Mouse (Mus musculus) lung, adult 10 weeks (tissue): ENCODE results near the gene Aasdhppt. TPM values are rescaled to one million over a fixed set of nuclear protein-coding genes. Genes with fewer than 3 reads are reported as not detected.

Experiments used
- polyA plus RNA-seq: library from polyadenylated mRNA; stranded (reverse); fragments of 350-450 nt; fragmentation: Illumina TruSeq; extraction: RNeasy Lipid Tissue Mini Kit (QIAGEN cat#74804); gene quantifications from one replicate; pipeline ENCODE4 v1.2.3, GENCODE M21; 2014; ENCODE audit warnings: low read depth, low replicate concordance; ENCODE audit not compliant: insufficient read depth

Aasdhppt gene
- polyA plus RNA-seq: 11.9 TPM

DNA sequence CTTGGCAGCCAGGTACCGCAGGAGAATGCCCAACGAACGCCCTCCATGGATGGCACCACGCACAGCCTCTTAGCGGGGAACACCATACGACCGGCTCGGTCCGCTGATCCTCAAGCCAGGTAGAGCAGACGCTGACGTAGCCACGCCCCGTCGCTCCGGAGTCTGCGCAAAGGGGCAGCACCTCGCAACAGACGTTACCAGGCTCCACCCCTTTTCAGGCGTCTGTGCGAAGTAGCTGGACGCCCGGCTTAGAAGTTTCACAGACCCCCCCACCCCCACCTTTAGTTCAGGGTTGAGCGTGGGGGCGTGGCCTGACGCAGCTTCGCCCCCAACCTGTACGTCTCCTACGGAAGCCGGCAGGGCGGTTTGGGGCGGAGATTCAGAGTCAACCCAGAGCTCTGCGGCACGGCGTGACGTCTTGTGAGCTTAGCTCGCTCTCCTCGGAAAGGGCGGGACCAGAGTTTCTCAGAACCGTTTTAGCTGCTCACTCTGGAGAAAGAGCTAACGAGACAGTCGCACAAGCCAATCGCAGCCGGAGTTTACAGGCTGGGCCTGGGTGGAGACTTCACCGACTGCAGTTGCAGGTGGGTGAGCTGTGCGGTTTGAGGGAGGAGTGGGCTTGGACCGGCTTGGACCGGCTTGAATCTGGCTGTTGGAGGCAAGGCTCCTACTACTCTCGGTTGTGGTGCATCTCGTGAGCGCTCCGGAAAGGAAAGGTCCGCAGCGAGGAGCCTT, at the start of gene Aasdhppt, which contains the start of gene Kbtbd3:
Aasdhppt (minus strand) TSS at position 121 of the 735 bp plus-strand sequence.
Kbtbd3 (plus strand) TSS at position 483 of the 735 bp plus-strand sequence.

Other genes with a start within 250 kb of the Aasdhppt start
- 5.5 TPM for gene Kbtbd3, start 362 bp upstream of the Aasdhppt start, polyA plus RNA-seq
- gene Msantd4, start 67.1 kb upstream of the Aasdhppt start, polyA plus RNA-seq: 23.2 TPM